Mouse (Mus musculus) embryonic facial prominence, embryonic 10.5 days (tissue): Measurements from ENCODE around the gene Hes1. TPM values are rescaled to one million over a fixed set of nuclear protein-coding genes. Genes with fewer than 3 reads are reported as not detected.

Experiments
- DNase-seq: peaks from one replicate; pipeline ENCODE4 v3.0.0-alpha.2; 2017; ENCODE audit warnings: low spot score
- H3K27ac ChIP-seq: fragments of 300-500 bp; sonication (generic); replicated peaks from 2 replicates; pipeline ENCODE4 v1.5.1; 2016; ENCODE audit warnings: mild to moderate bottlenecking
- H3K27me3 ChIP-seq: fragments of 300-500 bp; sonication (generic); replicated peaks from 2 replicates; pipeline ENCODE4 v1.6.1; 2016; ENCODE audit warnings: low read depth, mild to moderate bottlenecking; ENCODE audit not compliant: poor library complexity, severe bottlenecking
- H3K36me3 ChIP-seq: fragments of 300-500 bp; sonication (generic); replicated peaks from 2 replicates; pipeline ENCODE4 v1.6.1; 2016; ENCODE audit warnings: mild to moderate bottlenecking, moderate library complexity
- H3K4me1 ChIP-seq: fragments of 300-500 bp; sonication (generic); 2 replicates; pipeline ENCODE4 v1.6.1; 2016
- H3K4me3 ChIP-seq: fragments of 300-500 bp; sonication (generic); 2 replicates; pipeline ENCODE4 v1.5.1; 2016; ENCODE audit warnings: mild to moderate bottlenecking, moderate library complexity
- H3K9me3 ChIP-seq: fragments of 300-500 bp; sonication (generic); 2 replicates; pipeline ENCODE4 v1.6.1; 2016; ENCODE audit warnings: mild to moderate bottlenecking
- WGBS: fragments of 180-500 bp; shearing (Covaris S2); methylation state at CpG from one replicate; pipeline ENCODE4 v1.1.7; 2016; 5-methylcytosine and 5-hydroxymethylcytosine counted together
- polyA plus RNA-seq: library from polyadenylated mRNA; unstranded; fragments of >200 nt; fragmentation: Nextera tagmentation; extraction: Ambion mirVana; gene quantifications from 2 replicates; pipeline ENCODE4 v1.2.1, GENCODE M21; 2016

Gene Hes1
- polyA plus RNA-seq, 1 experiment from 2014 or later, result 47.2 TPM

- peaks cover 54% of the 10 kb centered on the region for H3K4me1 ChIP-seq
Measured at GRCm38 (mm10) chr16:30055361-30055889, 8.8 kb upstream of the Hes1 start.

GRCm38 (mm10) chr16:30055927-30056326 lies 8.3 kb upstream of the Hes1 start:
- H3K9me3 ChIP-seq, result no peaks in the 10 kb centered on the region
- no peaks in the 10 kb centered on the region for H3K36me3 ChIP-seq
- H3K27ac ChIP-seq, result no peak overlapping the region
- H3K4me3 ChIP-seq, result no peak overlapping the region
- 77% methylated on average over 7 of the region's 7 CpGs for WGBS
- H3K4me1 ChIP-seq, result peaks cover 57% of the 10 kb centered on the region
- DNase-seq, result no peak
- H3K27me3 ChIP-seq, result peaks cover 65% of the 10 kb centered on the region

More at GRCm38 (mm10) chr16:30055361-30055889, 8.8 kb upstream of the Hes1 start:
- no peak for DNase-seq
- H3K4me3 ChIP-seq, result no peak overlapping the region
- H3K27me3 ChIP-seq, result peaks cover 61% of the 10 kb centered on the region
- no peak overlapping the region for H3K27ac ChIP-seq
- H3K9me3 ChIP-seq, result no peaks in the 10 kb centered on the region
- H3K36me3 ChIP-seq, result no peaks in the 10 kb centered on the region
- WGBS, result 63% methylated on average over 10 of the region's 10 CpGs

GRCm38 (mm10) chr16:30056906-30057305 lies 7.3 kb upstream of the Hes1 start:
- H3K9me3 ChIP-seq, result no peaks in the 10 kb centered on the region
- no peak overlapping the region for H3K27ac ChIP-seq
- H3K36me3 ChIP-seq, result no peaks in the 10 kb centered on the region
- peaks cover 72% of the 10 kb centered on the region for H3K27me3 ChIP-seq
- WGBS, result 93% methylated on average over 2 of the region's 2 CpGs
- H3K4me1 ChIP-seq, result peaks cover 65% of the 10 kb centered on the region
- DNase-seq, result no peak
- H3K4me3 ChIP-seq, result no peak overlapping the region

- Histone ChIP-seq H3K27me3 (peaks cover 78% of the 10 kb centered on the region), H3K36me3 (no peaks in the 10 kb centered on the region), H3K4me3 (0 out of 2 replicates have a peak overlapping the region, but pooled peaks have one; percentile 18), H3K4me1 (peaks cover 63% of the 10 kb centered on the region), H3K9me3 (no peaks in the 10 kb centered on the region), H3K27ac (peak overlapping the region; percentile 67; the same call in 1 of the 2 replicates)
- 18% methylated on average over 9 of the region's 9 CpGs for WGBS
- DNase-seq, result peak; percentile 46
Measured at GRCm38 (mm10) chr16:30058974-30059717, 5.0 kb upstream of the Hes1 start.

GRCm38 (mm10) chr16:30060412-30060811 lies 3.8 kb upstream of the Hes1 start:
- H3K4me1 ChIP-seq, result peaks cover 66% of the 10 kb centered on the region

GRCm38 (mm10) chr16:30062242-30063030 lies 1.7 kb upstream of the Hes1 start:
- H3K4me3 ChIP-seq, result peak overlapping the region; percentile 67
- peaks cover 53% of the 10 kb centered on the region for H3K27me3 ChIP-seq
- DNase-seq, result no peak
- H3K27ac ChIP-seq, result peak overlapping the region; percentile 99
- H3K4me1 ChIP-seq, result peaks cover 73% of the 10 kb centered on the region
- no peaks in the 10 kb centered on the region for H3K9me3 ChIP-seq
- 16% methylated on average over 12 of the region's 12 CpGs for WGBS
- H3K36me3 ChIP-seq, result peaks cover 7% of the 10 kb centered on the region; the same call in 1 of the 2 replicates

More at GRCm38 (mm10) chr16:30060412-30060811, 3.8 kb upstream of the Hes1 start:
- H3K9me3 ChIP-seq, result no peaks in the 10 kb centered on the region
- WGBS, result 10% methylated on average over 8 of the region's 8 CpGs
- no peaks in the 10 kb centered on the region for H3K36me3 ChIP-seq
- H3K27me3 ChIP-seq, result peaks cover 73% of the 10 kb centered on the region
- peak overlapping the region; percentile 57 for H3K27ac ChIP-seq
- DNase-seq, result peak; percentile 32
- no peak overlapping the region for H3K4me3 ChIP-seq

- under 1% methylated on average over 82 of the region's 82 CpGs for WGBS
- peak overlapping the region; percentile 99 for H3K27ac ChIP-seq
- peaks cover 80% of the 10 kb centered on the region for H3K4me1 ChIP-seq
- no peaks in the 10 kb centered on the region for H3K9me3 ChIP-seq
- peak overlapping the region; percentile 67 for H3K4me3 ChIP-seq
- DNase-seq, result peak; percentile 91
- H3K36me3 ChIP-seq, result peaks cover 7% of the 10 kb centered on the region; the same call in 1 of the 2 replicates
- H3K27me3 ChIP-seq, result peaks cover 44% of the 10 kb centered on the region
Measured at GRCm38 (mm10) chr16:30063121-30063881, 883 bp upstream of the Hes1 start.

- peak overlapping the region; percentile 67 for H3K4me3 ChIP-seq
- no peaks in the 10 kb centered on the region for H3K9me3 ChIP-seq
- peaks cover 31% of the 10 kb centered on the region for H3K27me3 ChIP-seq
- no peak for DNase-seq
- peaks cover 85% of the 10 kb centered on the region for H3K4me1 ChIP-seq
- peaks cover 7% of the 10 kb centered on the region; the same call in 1 of the 2 replicates for H3K36me3 ChIP-seq
- peak overlapping the region; percentile 99 for H3K27ac ChIP-seq
- WGBS, result under 1% methylated on average over 8 of the region's 8 CpGs
Measured at GRCm38 (mm10) chr16:30064613-30065012, 429 bp downstream of the Hes1 start.

GRCm38 (mm10) chr16:30065077-30065476 lies 893 bp downstream of the Hes1 start:
- WGBS, result under 1% methylated on average over 21 of the region's 21 CpGs
- peak; percentile 97 for DNase-seq
- Histone ChIP-seq H3K4me3 (peak overlapping the region; percentile 67), H3K4me1 (peaks cover 85% of the 10 kb centered on the region), H3K27me3 (peaks cover 26% of the 10 kb centered on the region), H3K27ac (peak overlapping the region; percentile 99), H3K36me3 (peaks cover 7% of the 10 kb centered on the region; the same call in 1 of the 2 replicates), H3K9me3 (no peaks in the 10 kb centered on the region)

- H3K4me1 ChIP-seq, result peaks cover 85% of the 10 kb centered on the region
- peaks cover 7% of the 10 kb centered on the region; the same call in 1 of the 2 replicates for H3K36me3 ChIP-seq
- peak; percentile 45 for DNase-seq
- peaks cover 20% of the 10 kb centered on the region for H3K27me3 ChIP-seq
- under 1% methylated on average over 21 of the region's 21 CpGs for WGBS
- peak overlapping the region; percentile 67 for H3K4me3 ChIP-seq
- peak overlapping the region; percentile 99 for H3K27ac ChIP-seq
- no peaks in the 10 kb centered on the region for H3K9me3 ChIP-seq
Measured at GRCm38 (mm10) chr16:30065537-30066183, 1.5 kb downstream of the Hes1 start.

- peaks cover 85% of the 10 kb centered on the region for H3K4me1 ChIP-seq
- DNase-seq, result peak; percentile 76
- under 1% methylated on average over 38 of the region's 38 CpGs for WGBS
- peak overlapping the region; percentile 67 for H3K4me3 ChIP-seq
- peak overlapping the region; percentile 99 for H3K27ac ChIP-seq
- peaks cover 7% of the 10 kb centered on the region; the same call in 1 of the 2 replicates for H3K36me3 ChIP-seq
- peaks cover 14% of the 10 kb centered on the region for H3K27me3 ChIP-seq
- no peaks in the 10 kb centered on the region for H3K9me3 ChIP-seq
Measured at GRCm38 (mm10) chr16:30066184-30066851, 2.1 kb downstream of the Hes1 start.
